Mouse (Mus musculus) fibroblast of lung, adult 2 months (primary cell): ENCODE data around the gene Gm11077.

ENCODE experiments used
- DNase-seq: peaks from one replicate; pipeline ENCODE4 v3.0.0-alpha.2; 2011; ENCODE audit warnings: low read depth

Gm11077 gene

GRCm38 (mm10) chr6:140747591-140747990, 18.5 kb downstream of the Gm11077 start:
- no peak for DNase-seq

- DNase-seq = peak; percentile 69
Measured at GRCm38 (mm10) chr6:140750371-140751080, 21.4 kb downstream of the Gm11077 start.

DNA sequence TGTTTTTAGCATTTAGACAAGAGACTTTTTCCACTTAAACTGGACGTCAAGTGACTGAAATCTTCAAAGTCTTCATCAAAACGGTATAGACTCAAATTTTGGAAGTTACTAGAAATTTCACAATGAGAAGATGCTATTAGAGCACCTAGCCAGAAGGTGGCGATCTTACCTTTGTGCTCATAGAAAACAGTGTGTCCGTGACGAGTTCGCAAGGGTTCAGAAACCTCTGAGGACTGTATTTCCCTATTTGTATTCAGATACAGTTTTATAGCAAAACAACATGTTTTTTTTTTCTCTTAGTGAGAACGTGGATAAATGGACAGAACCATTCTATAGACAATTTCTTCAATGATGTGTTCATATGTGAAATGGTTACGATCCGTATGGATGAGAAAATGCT, 37.3 kb downstream of the Gm11077 start:
- no peak for DNase-seq

DNA sequence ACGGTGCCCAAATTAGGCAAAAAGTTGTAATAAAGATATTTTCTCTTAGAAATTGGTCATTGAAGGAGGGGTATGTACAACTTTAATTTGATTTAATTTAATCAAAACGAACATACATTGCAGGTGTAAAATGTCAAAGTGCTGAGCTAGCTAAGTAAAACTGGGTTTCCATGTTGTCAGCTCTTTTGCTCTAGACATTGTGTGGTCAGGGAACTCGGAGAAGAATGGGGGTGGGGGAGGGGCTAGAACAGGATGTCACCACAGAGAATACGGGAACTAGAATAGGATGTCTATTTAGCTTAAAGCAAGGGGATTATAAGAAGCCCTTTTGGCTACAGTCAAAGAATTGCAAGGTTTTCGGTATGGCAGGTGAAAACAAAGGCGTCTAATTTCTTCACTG, 38.2 kb downstream of the Gm11077 start:
- DNase-seq = no peak

DNA sequence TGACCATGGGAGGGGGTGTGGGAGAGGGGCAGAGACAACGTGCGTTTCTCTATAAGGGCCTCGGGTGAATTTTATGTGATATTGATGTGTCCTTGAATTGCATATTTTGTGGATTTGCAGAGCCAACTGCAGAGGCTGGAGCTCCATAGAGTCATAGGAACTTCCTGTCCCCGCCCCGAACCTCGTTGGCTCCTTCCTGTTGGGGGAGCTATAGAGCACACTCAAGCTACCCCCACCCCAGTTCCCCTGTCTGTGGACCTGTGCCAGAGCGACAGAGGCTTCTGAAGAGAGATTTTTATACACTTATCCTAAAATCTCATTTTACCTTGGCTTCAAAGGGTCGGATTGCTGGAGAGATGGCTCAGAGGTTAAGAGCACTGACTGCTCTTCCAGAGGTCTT, 39.1 kb downstream of the Gm11077 start:
- no peak for DNase-seq

GRCm38 (mm10) chr6:140768859-140769640, 40.0 kb downstream of the Gm11077 start:
- DNase-seq = no peak

- DNase-seq = no peak
Measured at GRCm38 (mm10) chr6:140776274-140776673, 47.2 kb downstream of the Gm11077 start.

GRCm38 (mm10) chr6:140782524-140782923, 53.4 kb downstream of the Gm11077 start:
- no peak for DNase-seq

DNA sequence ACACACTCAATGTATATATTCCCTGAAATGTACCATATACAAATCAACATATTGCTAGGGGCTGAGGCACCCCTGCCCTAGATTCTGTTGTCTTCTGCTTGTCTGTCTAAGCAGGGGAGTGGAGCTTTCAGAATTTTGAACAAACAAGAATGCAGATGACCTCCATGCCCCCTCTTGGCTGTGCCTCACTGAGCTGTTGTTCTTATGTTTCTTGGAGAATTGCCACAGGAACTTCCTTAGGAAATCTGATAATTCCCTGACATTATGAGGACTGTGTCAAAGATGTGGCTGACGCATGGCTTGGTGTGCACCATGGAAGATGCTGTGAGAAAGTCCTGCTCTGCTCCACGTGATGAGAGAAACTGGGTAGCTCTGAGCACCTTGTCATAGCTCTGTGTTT, 57.0 kb downstream of the Gm11077 start:
- no peak for DNase-seq

DNA sequence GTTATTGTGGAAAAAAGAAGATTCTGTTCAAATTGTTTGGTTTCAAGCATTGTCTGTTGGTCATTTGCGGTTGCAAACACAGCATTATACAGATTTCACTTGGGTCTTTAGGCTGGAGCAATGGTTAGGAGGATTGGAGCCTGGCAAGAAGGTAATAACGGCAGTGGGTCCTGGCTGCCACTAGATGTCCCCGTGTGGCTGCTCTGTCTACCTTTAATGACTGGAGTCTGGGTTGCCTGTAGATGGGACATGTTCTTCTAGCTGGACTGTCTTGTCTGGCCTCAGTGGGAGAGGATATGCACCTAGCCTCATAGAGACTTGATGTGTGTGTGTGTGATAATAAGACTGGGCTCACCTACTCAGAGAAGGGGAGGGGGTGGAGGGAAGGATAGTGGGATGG, 60.8 kb downstream of the Gm11077 start:
- no peak for DNase-seq

DNA sequence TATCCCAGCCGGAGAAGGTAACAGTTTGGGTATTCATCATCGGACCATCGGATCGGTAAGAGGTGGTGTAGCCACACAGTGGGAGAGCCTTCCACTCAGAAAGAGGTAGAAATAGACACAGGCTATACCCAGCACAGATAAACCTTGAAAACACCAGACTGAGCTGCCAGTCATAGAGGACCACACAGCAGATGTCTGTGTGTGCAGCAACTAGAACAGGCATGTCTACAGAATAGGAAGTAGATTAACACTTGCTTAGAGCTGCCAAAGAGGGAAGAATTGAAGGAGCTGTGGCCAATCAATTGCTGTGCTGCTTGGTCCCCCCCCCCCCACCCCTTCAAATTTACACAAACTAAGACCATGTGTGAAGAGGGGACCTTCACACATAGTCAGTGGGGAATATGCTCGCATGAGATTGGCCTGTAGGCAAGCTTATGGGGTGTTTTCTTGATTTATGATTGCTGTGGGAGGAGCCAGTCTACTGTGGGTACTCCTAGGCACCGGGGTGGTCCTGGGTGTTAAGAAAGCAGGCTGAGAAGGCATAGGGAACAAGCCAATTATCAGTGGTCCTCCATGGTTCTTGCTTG, 64.7 kb downstream of the Gm11077 start:
- no peak for DNase-seq

DNA sequence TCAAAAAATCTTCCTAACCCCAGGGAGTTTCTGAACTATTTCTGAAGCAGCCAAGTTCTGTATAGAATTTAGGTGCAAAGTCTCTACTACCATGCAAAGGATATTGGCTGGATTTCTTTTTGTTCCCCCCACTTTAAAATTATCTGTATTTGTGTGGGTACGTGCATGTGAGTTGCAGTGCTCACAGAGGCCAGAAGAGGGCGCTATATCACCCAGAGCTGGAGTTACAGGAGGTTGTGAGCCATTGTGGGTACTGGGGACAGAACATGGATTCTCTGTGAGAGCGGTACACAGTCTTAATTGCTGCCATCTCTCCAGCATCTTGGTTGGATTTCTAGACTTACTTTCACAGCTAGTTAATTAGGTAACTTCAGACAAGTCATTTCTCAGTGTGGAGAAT, 69.8 kb downstream of the Gm11077 start:
- no peak for DNase-seq

- no peak for DNase-seq
Measured at GRCm38 (mm10) chr6:140799435-140800040, 70.5 kb downstream of the Gm11077 start.

DNA sequence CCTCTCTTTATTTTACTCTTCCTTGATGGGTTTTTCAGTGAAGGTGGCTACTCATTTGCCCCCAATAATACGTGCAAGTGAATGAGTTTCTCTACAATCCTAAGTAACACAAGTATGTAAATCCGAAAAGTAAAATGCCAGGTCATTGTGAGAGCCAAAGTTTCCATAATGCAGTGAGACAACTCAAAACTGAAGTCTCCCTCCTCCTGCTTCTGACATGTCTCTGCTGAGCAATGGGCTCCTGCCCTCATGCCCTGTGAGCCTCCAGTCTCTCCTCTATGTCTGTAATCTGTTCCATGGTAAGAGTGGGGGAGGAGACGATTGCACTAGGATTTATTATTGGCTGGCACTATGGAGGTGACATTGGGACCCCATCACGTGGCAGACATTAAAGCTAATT, 71.5 kb downstream of the Gm11077 start:
- DNase-seq = no peak
